Mouse (Mus musculus) monocyte, adult 5-6 weeks (primary cell): ENCODE results near the gene Fcrl1. TPM values are rescaled to one million over a fixed set of nuclear protein-coding genes. Genes with fewer than 3 reads are reported as not detected.

Experiments
- ATAC-seq: fragments of 153-309, 156-312 bp; replicated peaks from 2 replicates; pipeline ENCODE4 v1.8.0; 2017; ENCODE audit warnings: mild to moderate bottlenecking; ENCODE audit not compliant: low TSS enrichment, insufficient number of reproducible peaks, severe bottlenecking, poor library complexity, low FRiP score
- total RNA-seq: library from RNA; stranded (forward); fragments of 200-1000, 200-491, 200-594 nt; gene quantifications from 3 replicates; pipeline ENCODE4 v1.2.3, GENCODE M21; 2017

Gene Fcrl1
- total RNA-seq, 1 experiment from 2014 or later: 24.6 TPM

DNA sequence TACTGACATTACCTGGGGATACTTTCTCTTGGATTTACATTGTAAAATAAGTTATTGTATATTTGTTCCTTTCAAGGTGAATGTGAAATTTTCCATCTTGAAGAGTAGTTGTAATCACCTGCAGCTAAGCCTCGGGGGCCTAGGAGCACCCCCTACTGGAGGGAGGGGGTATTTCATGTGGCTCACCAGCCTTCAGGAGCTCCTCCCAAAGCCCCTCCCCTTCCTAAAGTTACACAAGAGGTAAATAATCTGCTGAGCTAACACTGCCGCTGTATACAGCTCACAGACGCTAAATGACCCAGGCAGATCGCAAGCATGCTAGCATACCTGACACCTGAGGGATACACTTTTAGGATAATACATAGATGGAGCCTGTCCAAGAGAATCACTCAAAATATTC, 32.0 kb downstream of the Fcrl1 start:
- peak; percentile 88 for ATAC-seq

DNA sequence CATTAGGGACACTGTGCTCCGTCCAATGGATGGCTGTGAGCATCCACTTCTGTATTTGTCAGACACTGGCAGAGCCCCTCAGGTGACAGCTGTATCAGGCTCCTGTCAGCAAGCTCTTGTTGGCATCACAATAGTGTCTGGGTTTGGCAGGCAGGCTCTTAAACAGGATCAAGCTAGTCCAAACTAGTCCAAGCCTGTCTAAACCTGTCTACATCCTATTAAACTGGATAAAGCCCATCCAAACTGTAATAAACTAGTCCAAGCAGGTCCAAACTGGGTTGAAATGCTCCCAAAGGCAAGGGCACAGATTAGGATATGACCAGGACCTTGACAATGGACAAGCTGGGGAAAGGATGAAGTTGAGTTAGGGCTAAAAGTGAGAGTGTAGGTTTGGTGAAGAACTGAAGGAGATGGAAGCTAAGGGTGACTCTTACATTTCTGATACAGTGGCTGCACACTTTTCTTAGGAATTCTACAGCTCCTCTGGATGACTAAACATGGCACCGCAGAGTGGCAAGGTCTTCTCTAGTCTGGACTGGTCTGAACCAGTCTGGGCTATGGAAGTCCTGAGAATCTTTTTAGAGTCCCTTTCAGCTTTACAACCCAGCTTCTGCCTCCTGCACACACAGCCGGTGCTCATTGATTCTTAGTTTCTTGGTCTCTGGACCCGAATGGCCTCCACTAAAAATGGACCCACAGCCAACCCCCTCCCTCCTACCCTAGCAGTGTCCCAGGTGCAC, 33.2 kb downstream of the Fcrl1 start:
- ATAC-seq: no peak

DNA sequence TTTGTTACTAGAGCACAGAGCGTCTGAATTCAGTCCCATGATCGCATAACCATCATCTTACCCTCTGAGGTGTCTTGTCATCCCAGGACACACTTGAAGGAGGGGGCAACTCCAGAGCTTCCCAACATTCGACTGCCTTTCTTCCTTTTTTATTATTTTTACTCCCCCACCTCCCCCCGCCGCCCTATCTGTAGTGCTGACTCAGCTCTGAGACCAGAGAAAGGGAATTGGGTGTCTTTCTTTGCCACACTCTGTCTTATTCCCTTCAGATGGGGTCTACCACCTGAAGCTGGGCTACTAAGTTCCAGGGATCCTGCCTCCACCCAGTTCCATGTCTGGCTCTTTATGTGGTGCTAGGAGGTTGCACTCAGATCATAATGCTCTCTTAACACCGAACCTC, 34.4 kb downstream of the Fcrl1 start:
- ATAC-seq: no peak

GRCm38 (mm10) chr3:87411150-87411549, 35.0 kb downstream of the Fcrl1 start:
- peak; percentile 65 for ATAC-seq

- no peak for ATAC-seq
These were observed 44.5 kb downstream of the Fcrl1 start for GRCm38 (mm10) chr3:87420645-87421044.

DNA sequence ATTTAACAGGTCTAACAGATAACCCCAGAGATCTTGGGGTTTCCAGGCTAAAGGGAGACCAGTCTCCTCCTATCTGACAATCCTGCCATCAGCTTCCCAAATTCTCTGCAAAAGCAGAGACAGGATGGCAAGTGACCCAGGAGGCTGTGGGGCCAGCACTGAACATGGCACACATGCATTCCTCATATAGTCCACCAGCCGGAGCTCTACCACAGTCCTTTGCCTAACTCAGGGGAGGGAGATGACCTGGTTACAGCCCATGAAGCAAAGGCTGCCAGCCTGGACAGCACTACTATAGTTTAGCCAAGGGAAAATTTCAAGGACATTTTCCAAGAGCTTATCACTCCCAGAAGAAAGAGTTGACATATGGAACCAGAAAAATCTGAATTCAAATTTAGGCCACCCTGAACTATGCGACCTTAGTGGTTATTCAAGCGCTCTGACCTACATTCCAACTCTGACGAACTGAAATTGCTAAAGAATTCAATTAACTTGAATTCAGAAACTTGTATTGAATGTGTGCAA, 46.3 kb downstream of the Fcrl1 start:
- no peak for ATAC-seq

GRCm38 (mm10) chr3:87435479-87435878, 59.3 kb downstream of the Fcrl1 start, which contains the start of gene Fcrl5:
Gene Fcrl5 (plus strand): TSS chr3:87435773.
- peak; percentile 35; the same call in 1 of the 2 replicates for ATAC-seq

DNA sequence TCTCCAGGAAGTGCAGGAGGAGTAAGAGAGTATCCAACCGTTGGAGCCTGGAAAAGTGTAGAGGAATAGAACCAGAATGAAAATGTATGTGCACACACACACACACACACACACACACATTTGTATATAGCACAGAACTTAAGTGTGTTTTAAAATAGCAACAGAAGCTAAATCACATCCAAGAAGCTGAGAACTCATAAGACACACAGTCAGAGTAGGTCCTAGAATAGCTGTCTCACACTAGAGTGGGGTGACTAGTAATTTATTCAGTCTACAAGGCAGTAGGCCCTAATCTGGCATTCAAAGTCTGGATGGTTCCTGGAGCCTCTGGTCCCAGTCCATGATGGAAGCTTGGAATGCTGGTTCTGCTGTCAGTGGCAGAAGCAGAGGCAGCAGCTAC, 64.4 kb downstream of the Fcrl1 start:
- ATAC-seq: no peak

GRCm38 (mm10) chr3:87443968-87444367, 67.8 kb downstream of the Fcrl1 start:
- no peak for ATAC-seq

Other genes starting within 250 kb of the Fcrl1 start
- not detected in 3 replicates for gene Kirrel, start 201.6 kb upstream of the Fcrl1 start, total RNA-seq
- gene Fcrls, start 112.6 kb upstream of the Fcrl1 start, total RNA-seq: 0.43 to 1.3 TPM (median 0.78 TPM) in 3 replicates
- not detected in 3 replicates for gene Cd5l, start 18.5 kb upstream of the Fcrl1 start, total RNA-seq
- 2.7 to 5.0 TPM (median 3.8 TPM) in 3 replicates for gene Fcrl5, start 59.4 kb downstream of the Fcrl1 start, total RNA-seq
- 33.2 to 39.3 TPM (median 38.3 TPM) in 3 replicates for gene Etv3, start 149.0 kb downstream of the Fcrl1 start, total RNA-seq
- 13.0 to 19.2 TPM (median 17.0 TPM) in 3 replicates for gene Arhgef11, start 241.2 kb downstream of the Fcrl1 start, total RNA-seq